Mouse (Mus musculus) neural tube, embryonic 10.5 days (tissue): Measurements from ENCODE around the gene Slc44a2.

Source experiments
- DNase-seq: peaks from one replicate; pipeline ENCODE4 v3.0.0-alpha.2; 2017; ENCODE audit warnings: low spot score; ENCODE audit errors: extremely low spot score

The Slc44a2 gene

DNA sequence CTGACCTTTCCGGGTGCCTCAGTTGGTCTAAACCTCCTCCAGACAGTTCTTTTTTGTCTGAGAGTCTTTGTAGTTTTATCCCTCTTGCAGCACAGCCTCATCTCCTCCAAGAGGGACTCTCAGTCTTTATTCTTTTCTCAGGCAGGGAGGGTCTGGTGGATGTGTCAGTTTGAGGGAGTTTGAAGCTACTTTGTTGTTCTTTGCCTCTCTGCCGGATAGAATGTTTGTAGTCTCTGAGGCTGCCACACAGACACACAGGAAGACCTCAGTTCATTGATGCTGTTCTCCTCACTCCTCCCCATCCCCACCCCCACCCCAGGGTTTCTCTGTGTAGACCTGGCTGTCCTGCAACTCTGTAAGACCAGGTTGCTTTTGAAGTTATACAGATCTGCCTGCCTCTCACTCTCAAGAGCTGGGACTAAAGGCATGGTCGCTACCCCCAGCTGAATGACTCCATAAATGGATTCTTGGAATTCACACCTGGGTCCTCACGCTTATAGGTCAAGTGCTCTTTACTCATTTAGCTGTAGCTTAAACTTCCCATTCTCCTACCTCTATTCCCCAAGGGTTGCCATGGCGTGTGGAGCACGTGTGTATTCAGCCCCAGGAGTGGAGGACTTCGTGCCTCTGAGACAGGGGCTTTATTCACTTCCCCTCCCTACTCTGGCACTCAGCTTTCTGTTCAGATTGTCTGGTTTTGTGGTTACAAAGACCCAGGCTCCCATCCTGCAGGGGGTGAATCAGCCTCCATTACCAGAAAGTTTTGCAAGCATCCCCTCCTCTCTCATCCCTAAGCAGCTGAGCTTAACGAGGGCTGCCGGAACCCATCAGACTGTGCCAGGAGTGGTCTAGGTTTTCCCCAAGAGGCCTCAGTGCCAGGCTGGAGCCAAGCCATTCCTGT is 11.9 kb downstream of the Slc44a2 start:
- no peak for DNase-seq

DNA sequence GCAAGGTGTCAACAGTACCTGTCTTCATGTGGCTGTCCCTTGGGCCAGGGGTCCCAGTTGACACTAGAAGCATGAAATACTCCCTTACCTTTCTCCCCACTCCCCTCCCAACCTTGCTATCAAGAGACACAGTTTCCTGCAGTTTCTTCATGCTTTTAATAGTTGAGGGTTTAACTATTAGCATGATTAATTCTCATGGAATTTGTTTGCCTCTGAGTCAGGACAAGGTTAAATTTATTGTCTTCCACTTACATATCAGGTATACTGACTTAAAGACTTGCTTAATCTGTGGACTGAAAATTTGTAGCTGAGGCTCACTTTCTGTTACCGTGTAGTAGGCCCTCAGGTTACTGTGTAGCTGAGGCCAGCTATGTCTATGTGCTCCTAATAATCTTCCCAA is 13.0 kb downstream of the Slc44a2 start:
- no peak for DNase-seq

DNA sequence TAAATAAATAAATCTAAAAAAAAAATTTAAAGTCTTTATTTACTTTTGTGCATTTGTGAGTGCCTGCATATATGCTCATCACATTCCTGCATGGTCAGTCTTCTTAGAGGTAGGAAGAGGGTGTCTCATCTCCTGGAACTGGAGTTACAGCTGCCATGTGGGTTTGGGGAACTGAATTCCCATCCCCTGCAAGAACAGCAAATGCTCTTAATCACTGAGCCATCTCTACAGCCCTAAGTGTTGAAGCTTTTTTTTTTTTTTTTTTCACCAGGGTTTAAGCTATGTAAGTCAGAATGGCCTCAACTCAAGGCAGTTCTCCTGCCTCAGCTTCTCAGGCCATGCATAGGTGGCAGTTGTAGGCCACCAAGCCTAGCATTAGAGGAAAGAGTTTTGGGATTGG is 14.2 kb downstream of the Slc44a2 start:
- DNase-seq = no peak

DNA sequence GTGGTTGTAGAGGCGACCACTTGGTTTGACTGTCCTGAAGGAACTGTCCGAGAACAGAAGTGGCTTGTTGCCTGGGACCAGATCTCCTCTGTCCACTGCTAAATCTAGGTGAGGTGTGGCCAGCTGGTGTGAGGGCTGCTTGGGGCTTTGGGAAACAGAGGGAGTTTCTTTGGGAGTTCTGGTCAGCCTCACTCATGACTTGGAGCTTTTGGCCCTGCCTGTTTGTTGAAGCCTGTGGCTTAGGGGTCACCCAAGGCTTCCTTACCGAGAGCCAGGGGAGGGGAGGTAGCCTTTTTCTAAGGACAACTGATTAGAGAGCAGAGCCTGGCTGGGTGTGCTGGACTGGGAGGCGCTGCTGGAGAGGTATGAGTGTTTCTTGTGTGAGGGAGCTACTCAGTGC is 14.9 kb downstream of the Slc44a2 start:
- DNase-seq = no peak

DNA sequence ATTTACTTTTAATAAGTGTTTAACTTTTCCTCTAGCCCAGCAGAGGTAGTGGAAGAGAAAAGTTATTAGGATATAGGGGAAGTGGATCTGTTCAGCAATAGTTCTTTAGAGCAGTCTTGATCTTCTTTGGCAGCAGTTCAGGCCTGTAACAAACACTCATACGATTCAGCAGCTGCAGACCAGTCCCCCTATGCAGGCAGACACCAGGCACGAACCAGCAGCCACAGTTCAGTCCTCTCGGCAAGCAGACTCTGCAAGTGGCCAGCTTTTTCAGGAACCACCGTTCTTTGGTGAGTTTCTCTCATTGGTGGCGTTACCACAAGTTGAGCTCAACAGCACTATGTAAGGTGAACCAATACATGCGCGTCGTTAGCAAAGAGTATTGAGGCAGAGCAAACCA is 16.0 kb downstream of the Slc44a2 start:
- DNase-seq = no peak

DNA sequence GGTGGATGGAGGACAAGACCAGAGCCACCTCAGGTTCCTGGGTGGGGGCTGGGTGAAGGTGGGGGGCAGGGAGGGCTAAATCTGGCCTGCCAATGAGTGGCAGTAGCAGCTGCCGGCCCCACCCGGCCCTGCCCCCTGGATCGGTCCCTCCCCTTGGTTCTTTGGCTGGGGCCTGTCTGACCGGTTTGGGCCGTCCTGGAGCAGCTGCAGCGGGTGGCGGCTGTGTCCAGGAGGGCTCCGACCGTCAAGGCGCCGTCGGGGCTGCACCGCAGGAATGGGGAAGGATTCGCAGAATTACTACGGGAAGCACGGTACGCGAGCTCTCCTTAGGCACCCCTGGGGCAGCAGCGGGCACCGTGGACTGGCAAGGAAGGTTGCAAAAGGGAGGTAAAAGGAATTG is 17.2 kb downstream of the Slc44a2 start:
- DNase-seq = no peak

DNA sequence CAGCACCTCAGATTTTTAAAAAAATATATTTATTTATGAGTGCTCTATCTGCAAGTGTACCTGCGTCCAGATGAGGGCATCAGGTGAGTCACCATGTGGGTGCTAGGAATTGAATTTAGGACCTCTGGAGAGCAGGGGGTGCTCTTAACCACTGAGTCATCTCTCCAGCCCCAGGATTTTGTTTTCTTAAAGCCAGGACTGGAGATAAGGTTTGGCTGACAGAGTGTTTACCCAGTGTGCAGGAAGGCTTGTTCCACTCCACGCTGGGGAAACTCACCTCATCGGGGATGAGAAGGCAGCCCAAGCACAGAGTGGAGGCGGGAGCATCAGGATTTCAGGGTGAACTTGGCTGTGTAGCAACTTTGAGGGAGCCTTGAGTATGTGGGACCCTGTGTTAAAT is 19.9 kb downstream of the Slc44a2 start:
- DNase-seq = no peak

DNA sequence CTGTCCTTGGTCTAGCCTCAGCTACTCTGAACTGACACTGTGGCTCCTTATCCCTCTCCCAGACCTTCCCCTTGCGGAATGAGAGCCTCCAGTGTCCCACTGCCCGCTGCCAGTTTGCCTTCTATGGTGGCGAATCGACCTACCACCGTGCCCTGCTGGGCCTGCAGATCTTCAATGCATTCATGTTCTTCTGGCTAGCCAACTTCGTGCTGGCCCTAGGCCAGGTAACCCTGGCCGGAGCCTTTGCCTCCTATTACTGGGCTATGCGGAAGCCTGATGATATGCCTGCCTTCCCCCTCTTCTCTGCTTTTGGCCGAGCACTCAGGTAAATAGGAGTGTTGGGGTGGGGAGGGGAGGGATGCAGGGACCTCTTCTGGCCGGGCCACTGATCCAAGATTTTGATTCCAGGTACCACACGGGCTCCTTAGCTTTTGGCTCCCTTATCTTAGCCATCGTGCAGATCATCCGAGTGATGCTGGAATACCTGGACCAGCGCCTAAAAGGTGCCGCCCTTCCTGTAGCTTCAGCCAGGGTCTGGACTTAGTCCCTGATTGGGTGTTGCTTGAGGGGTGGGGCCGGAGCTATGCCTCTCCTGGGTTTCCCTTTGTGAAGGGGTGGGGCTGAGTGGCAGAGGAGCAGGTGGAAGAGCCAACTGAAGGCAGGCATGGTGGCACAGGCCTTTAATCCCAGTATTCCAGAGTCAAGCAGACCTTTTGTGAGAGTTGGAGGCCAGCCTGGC is 26.3 kb downstream of the Slc44a2 start:
- DNase-seq = no peak

DNA sequence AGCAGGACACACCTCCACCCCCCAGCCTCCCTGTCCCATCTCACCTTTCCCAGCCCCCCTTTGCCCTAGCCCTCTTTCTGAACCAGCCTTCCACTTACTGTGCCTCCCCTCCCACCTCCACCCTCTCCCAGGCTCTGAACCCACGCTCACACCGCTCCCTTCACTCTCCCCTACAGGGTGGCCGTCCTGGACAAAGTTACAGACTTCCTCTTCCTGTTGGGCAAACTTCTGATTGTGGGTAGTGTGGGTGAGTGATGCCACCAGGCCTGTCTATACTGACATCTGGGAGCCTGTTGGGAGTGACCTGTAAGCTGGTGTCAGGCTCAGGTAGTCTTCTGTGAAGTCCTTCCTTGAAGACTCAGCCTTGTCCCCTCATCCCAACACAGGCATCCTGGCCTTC is 27.7 kb downstream of the Slc44a2 start:
- no peak for DNase-seq

DNA sequence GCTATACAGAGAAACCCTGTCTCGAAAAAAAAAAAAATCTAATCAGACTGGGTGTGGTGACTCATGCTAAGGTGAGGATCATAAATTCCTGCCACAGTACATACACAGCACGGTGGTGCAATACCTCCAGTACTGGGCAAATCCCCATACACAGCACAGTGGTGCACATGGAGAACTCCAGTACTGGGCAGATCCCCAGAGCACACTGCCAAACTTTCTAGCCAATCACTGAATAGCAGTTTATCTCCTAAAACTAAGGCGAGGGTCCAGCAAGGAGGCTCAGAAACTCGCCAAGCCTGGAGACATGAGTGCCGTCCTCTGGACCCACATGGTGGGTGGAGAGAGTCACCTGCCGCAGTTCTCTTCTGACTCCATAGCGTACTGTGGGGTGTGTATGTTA is 30.7 kb downstream of the Slc44a2 start:
- DNase-seq = no peak

DNA sequence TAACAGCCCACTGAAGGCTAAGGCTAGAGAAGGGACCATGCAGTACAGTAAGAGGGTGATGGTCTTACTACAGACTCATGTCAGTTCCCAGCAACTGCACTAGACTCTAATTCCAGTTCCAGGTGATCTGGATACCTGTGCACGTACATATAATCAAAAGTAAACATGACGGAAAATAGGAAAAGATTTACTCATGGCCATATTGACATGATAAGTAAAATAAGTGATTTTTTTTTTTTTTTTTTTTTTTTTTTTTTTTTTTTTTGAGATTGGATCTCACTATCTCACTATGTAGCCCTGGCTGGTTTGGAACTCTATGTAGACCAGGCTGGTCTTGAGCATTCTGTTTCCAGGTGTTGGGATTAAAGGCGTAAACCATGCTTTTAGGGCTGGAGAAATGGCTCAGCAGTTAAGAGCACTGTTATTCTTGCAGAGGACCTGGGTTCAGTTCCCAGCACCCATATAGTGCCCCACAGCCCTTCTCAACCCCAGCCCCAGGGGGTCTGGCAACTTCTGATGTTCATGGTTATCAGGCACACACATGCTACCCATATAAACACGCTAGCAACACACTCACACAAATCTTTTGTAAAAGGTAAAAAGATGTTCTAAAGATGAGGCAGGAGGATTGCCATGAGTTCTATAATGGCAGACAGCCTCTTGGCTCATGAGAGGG is 31.3 kb downstream of the Slc44a2 start:
- no peak for DNase-seq

DNA sequence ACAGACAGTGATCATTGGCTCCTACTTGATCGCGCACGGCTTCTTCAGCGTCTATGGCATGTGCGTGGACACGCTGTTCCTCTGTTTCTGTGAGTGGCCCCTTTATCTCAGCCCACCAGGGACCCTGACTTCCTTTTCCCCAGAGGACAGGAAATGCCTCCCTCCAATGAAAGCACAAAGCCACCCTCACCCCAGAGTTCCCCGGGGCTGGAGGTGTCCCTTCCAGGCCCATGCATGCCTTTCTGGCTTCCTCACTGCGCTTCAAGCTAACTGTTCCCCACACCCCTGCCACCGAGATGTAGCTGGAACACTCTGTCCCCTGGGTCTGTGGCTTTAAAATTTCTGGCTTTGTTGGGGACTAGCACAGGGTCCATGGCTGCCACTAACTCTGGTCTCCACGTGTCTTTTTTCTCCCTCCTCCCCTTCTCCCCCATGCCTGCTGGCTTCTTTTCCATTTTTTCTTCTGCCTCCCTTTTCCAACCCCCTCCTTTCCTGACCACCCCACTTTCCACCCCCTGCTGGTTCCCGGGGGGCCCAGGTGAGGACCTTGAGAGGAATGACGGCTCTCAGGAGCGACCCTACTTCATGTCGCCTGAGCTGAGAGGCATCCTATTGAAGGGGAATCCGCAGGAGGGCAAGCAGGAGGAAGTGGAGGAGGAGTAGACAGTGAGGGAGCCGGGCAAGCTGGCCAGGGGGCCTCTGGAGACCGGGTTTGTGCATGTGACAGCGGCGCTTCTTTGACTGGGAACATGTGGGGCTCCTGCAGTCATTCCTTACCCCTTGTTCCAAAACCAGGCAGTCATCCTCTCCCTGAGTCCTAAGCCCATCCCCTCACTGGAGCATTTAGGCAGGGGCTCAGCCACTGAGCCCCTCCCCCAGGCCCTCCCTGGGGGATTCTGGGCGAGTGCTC is 32.2 kb downstream of the Slc44a2 start:
- no peak for DNase-seq

DNA sequence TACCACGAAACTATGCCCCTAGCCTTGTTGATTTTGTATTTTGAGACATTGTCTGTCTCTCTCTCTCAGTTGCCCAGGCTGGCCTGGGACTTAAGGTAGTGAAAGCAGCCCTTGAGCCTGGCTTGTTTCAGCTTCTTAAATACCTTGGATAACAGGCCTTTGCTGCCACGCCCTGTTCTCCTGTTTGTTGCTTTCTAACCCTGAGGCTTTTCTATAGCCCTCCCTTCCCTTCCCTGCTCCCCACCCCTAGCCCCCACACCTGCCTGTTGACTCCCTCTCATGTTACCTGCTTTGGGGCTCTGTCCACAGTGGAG is 32.8 kb downstream of the Slc44a2 start:
- DNase-seq = no peak

DNA sequence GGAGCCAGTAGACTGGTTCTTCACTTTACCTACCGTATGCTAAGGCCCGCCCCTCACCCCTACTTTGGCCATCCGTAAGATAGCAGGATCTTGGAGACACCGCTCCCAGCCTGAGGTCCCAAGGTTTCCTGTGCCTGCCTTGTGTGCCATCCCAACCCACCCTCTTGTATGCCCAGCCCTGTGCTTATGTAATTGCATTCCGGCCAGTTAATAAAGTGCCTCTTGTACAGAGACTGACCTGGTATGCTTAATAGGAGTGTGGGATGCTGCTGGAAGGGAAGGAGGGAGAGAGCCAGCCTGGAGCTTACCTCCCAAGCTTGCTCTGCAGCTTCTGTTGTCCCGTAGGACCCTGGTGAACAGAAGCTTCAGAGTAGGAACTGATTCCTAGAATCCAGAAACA is 34.3 kb downstream of the Slc44a2 start:
- DNase-seq = no peak

DNA sequence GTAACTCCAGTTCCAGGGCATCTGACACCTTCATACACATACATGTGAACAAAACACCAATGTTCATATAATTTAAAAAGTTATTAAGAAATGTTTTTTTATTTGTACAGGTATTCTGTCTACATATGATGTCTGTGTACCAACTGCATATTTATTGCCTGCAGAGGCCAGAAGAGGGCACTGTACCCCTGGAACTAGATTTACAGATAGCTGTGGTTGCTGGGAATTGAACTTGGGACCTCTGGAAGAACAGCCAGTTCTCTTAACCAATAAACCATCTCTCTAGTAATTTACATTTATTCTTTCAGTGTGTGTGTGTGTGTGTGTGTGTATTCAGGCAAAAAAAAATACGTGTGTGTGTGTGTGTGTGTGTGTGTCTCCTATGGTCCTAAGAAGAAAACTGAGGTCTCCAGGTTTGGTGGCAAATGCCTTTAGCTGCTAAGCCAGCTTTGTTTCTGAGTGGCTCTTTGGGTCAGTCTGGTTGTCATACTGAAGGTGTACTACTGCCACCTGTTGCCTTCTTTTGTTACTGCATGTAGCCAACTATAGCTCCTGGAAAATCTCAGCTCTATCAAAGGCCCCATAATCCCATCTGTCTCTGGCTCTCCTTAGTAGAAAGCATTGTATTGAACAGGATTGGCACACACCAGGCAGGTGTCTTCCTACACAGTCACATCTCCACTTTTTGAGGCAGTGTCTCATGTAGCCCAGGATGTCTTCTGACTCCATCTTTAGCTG is 36.7 kb downstream of the Slc44a2 start:
- DNase-seq = peak; percentile 53

DNA sequence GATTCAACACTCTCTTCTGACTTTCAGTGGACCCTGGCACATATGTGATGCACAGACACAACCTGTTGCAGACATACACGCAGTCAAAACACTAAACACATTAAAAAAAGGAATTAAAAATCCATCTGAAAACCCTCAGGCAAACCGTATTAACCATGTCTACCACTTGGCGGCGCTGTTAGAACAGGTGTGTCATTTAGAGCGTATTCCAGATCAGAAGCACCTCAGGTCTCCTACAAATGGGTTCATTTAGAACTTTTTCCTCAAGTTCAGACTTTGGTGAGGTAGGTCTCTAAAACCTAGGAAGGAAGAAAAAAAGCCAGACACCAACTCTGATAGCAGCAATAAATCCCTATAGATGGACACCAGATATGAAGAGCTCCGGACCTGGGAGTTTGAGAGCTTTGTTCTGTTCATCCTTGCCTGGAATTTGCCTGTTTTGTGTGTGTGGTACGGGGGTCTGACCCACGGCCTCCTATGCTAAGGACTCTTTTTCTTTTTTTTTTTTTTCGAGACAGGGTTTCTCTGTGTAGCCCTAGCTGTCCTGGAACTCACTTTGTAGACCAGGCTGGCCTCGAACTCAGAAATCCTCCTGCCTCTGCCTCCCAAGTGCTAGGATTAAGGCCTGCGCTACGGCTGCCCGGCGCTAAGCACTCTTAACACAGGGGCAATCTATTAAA is 46.2 kb downstream of the Slc44a2 start:
- peak; percentile 51 for DNase-seq

DNA sequence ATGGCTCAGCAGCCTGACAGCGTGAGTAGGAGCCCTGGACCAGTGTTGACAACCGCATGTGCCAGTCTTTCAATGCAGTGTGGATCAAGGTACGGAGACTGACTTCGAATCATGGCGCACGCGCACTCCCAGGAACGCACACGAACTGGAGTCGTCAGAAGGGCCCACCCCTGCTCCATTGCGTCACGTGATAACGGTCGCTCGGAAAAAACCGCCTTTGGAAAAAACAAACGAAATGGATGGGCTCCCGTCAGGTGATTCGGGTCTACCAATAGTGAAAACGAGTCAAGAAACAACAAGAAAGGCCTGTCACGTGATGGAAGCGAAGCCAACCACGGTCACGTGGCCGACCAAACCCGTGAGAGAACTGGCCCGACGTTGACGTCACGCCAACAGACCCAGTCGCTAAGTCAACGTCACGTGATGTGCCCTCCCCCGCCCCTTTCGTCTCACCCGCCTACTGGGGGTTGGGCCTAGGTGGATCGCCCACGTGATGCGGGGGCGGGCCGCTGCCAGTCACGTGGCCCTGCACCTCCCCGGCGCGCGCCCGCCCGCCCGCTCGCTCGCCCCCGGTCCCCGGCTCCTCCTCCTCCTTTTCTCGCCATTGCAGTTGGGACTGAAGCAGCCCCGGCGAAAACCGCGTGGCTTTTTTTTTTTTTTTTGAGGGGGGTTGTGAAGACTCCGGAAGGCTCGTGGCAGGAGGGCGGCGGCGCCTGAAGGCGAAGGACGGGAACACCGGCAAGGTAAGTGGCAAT is 47.0 kb downstream of the Slc44a2 start, which contains the start of gene Ilf3:
Gene Ilf3 (plus strand): TSS at position 515 of the 755 bp plus-strand sequence.
- DNase-seq = peak; percentile 100

DNA sequence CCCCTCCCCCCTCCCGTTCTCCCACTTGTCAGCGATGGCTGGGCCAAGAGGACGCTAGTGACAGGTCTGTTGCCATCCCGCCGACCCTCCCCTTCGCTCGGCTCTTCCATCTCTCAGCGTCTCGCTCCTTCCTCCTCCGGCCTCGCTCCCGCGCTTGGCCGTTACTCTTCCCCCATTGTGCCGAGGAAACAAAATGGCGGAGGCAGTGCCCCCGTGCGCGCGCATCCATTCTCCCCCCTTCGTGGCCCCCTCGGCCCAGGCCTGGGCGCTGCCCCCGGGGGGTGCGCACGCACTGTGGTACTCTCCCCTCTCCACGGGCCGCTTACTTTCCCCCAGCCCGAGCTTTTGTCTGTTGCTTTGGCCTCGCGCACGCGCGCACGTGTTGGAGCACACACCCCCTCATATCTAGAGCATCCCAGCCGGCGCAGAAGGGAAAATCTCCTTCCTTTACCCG is 47.7 kb downstream of the Slc44a2 start:
- peak; percentile 85 for DNase-seq

DNA sequence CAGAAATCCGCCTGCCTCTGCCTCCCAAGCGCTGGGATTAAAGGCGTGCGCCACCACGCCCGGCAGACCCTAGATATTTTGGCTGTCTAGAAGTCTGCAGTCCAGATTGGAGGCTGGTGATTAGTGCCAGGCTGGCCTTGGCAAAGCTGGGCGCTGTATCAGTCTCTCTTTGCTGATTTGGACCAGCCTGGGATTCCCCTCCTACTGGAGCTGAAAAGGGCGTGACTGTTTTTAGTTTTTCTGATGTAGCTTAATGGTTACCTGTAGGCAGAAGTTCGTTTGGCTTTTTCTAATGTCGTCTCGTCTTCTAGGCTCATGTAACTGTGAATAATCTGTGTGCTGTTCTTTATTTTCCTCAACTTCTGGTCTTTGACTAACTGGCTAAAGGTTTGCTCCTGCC is 48.6 kb downstream of the Slc44a2 start:
- no peak for DNase-seq
